Mouse (Mus musculus): ENCODE results near the gene Cln3. TPM values are rescaled to one million over a fixed set of nuclear protein-coding genes. Genes with fewer than 3 reads are reported as not detected.
A peak's percentile ranks its signal among the peaks of the same experiment; 100 is the strongest.

The Cln3 gene
- total and polyA plus RNA-seq, 3 experiments = 20.5 to 61.9 TPM; not detected in 1

GRCm38 (mm10) chr7:126533434-126533833 lies 52.2 kb downstream of the Cln3 start:
- no peak for DNase-seq (ENCODE audit: low read depth, low spot score)
- Histone ChIP-seq H3K4me3 (ENCODE audit: control insufficient read depth in 1 of 2, insufficient read depth in 1 of 2, low read depth in 2 of 2, low read length in 2 of 2) (no peak overlapping the region), H3K79me2 (ENCODE audit: control insufficient read depth, insufficient read depth, low read length, poor library complexity) (no peaks in the 10 kb centered on the region; the same call in 1 of the 2 replicates), H3K27me3 (ENCODE audit: control insufficient read depth in 1 of 2, insufficient read depth in 2 of 2, low read length in 2 of 2) (no peaks in the 10 kb centered on the region), H3K36me3 (ENCODE audit: control insufficient read depth in 1 of 2, insufficient read depth in 2 of 2, low read length in 2 of 2) (peaks cover 0 to 9% of the 10 kb centered on the region in 2 experiments; a peak in 1 of 4 replicates), H3K4me1 (ENCODE audit: control insufficient read depth in 1 of 2, insufficient read depth in 2 of 2, low read length in 2 of 2) (peaks cover 0 to 8% of the 10 kb centered on the region in 2 experiments; a peak in 2 of 4 replicates), H3K9me3 (replicated peaks; ENCODE audit: insufficient read depth, low read length) (no peaks in the 10 kb centered on the region), H3K27ac (ENCODE audit: control insufficient read depth, low read depth, low read length) (no peak overlapping the region), H3K9ac (ENCODE audit: control insufficient read depth, low read depth, low read length, poor library complexity, severe bottlenecking) (no peak overlapping the region)
- TF ChIP-seq MXI1 (IDR thresholded peaks at IDR 0.05; ENCODE audit: low read depth, low read length) (no peak), ETS1 (IDR thresholded peaks at IDR 0.05; ENCODE audit: low read depth, low read length) (no peak), RAD21 (IDR thresholded peaks at IDR 0.05; ENCODE audit: low read depth, low read length) (no peak), POLR2AphosphoS5 (IDR thresholded peaks at IDR 0.05; ENCODE audit: borderline replicate concordance, low read depth, low read length) (no peak), ZNF384 (IDR thresholded peaks at IDR 0.05; ENCODE audit: low read depth, low read length) (no peak), ZC3H11A (IDR thresholded peaks at IDR 0.05; ENCODE audit: low read depth, low read length) (no peak), EP300 (IDR thresholded peaks at IDR 0.05; ENCODE audit: low read depth in 1 of 2, low read length in 2 of 2) (no peak)

DNA sequence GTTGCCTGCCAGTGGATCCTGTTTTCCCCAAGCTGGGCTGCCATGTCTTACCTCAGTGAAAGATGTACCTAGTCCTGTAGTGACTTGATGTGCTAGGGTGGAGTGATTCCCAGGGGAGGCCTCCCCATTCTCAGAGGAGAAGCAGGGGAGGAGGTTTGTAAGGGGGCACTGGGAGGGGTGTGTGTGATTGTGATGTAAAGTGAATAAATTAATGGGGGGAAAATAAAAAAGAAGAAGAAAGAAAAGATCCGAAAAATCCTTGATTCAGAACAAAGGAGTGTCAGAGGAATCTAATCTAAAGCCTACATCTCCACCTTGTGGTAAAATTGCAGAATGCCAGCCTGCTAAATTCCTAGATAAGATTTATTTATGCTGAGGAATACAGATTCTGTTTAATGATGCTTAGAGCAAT lies 57.4 kb downstream of the Cln3 start:
- no peaks in the 10 kb centered on the region for H3K36me3 ChIP-seq (ENCODE audit: control insufficient read depth in 1 of 2, insufficient read depth in 2 of 2, low read length in 2 of 2)
- H3K27ac ChIP-seq (ENCODE audit: control insufficient read depth, low read depth, low read length) = no peak overlapping the region
- H3K4me3 ChIP-seq (ENCODE audit: control insufficient read depth in 1 of 2, insufficient read depth in 1 of 2, low read depth in 2 of 2, low read length in 2 of 2) = no peak overlapping the region
- no peaks in the 10 kb centered on the region for H3K4me1 ChIP-seq (ENCODE audit: control insufficient read depth in 1 of 2, insufficient read depth in 2 of 2, low read length in 2 of 2)
- H3K79me2 ChIP-seq (ENCODE audit: control insufficient read depth, insufficient read depth, low read length, poor library complexity) = no peaks in the 10 kb centered on the region
- DNase-seq (ENCODE audit: low read depth, low spot score) = peak; percentile 62
- no peaks in the 10 kb centered on the region for H3K9me3 ChIP-seq (replicated peaks; ENCODE audit: insufficient read depth, low read length)
- no peak overlapping the region for H3K9ac ChIP-seq (ENCODE audit: control insufficient read depth, low read depth, low read length, poor library complexity, severe bottlenecking)
- no peaks in the 10 kb centered on the region; a peak in 1 of 4 replicates for H3K27me3 ChIP-seq (ENCODE audit: control insufficient read depth in 1 of 2, insufficient read depth in 2 of 2, low read length in 2 of 2)
- TF ChIP-seq E2F4 (IDR thresholded peaks at IDR 0.05; ENCODE audit: borderline replicate concordance, low read depth, low read length) = no peak
- peak; percentile 96 for TF ChIP-seq ZC3H11A (IDR thresholded peaks at IDR 0.05; ENCODE audit: low read depth, low read length)
- TF ChIP-seq UBTF (IDR thresholded peaks at IDR 0.05; ENCODE audit: borderline replicate concordance, insufficient read depth, low read depth, low read length) = no peak
- TF ChIP-seq SMC3 (IDR thresholded peaks at IDR 0.05; ENCODE audit: low read depth, low read length) = peak; percentile 93
- TF ChIP-seq HCFC1 (IDR thresholded peaks at IDR 0.05; ENCODE audit: low read depth, low read length) = no peak
- peak; percentile 40; the same call in 1 of the 2 replicates for TF ChIP-seq SIN3A (IDR thresholded peaks at IDR 0.05; ENCODE audit: low read length)
- TF ChIP-seq MAFK (IDR thresholded peaks at IDR 0.05; ENCODE audit: borderline replicate concordance, low read depth, low read length) = peak; percentile 59; the same call in 1 of the 2 replicates
- peak; percentile 65; the same call in 1 of the 2 replicates for TF ChIP-seq GATA1 (IDR thresholded peaks at IDR 0.05; ENCODE audit: low read depth, low read length)
- TF ChIP-seq CTCF (IDR thresholded peaks at IDR 0.05 in 2 of 3, conservative IDR thresholded peaks at IDR 0.05 in 1 of 3; ENCODE audit: control insufficient read depth in 1 of 3, insufficient read depth in 1 of 3, low read depth in 2 of 3, low read length in 3 of 3, poor library complexity in 1 of 3, severe bottlenecking in 1 of 3) = peak; percentile 42 to 93 (median 58)
- TF ChIP-seq CHD2 (IDR thresholded peaks at IDR 0.05; ENCODE audit: low read length) = no peak
- TF ChIP-seq RAD21 (IDR thresholded peaks at IDR 0.05; ENCODE audit: low read depth, low read length) = peak; percentile 98

Measured in MEL (cell line).